Mouse (Mus musculus): ENCODE data around the gene Cdk17. TPM values are rescaled to one million over a fixed set of nuclear protein-coding genes. Genes with fewer than 3 reads are reported as not detected.
A peak's percentile ranks its signal among the peaks of the same experiment; 100 is the strongest.

The Cdk17 gene
- polyA plus RNA-seq, 2 experiments = 10.5 to 12.9 TPM

GRCm38 (mm10) chr10:93309934-93310621 lies 149.4 kb downstream of the Cdk17 start:
- no peak for DNase-seq (ENCODE audit: low read depth in 3 of 3, low spot score in 3 of 3)
- H3K9me3 ChIP-seq (ENCODE audit: control insufficient read depth, low read length) = no peaks in the 10 kb centered on the region
- H3K4me2 ChIP-seq (ENCODE audit: low read depth) = peak overlapping the region; percentile 59
- H3K9ac ChIP-seq (replicated peaks) = peak overlapping the region; percentile 19; the same call in 1 of the 2 replicates
- H3K27ac ChIP-seq = no peak overlapping the region
- TF ChIP-seq EP300 (IDR thresholded peaks at IDR 0.05; ENCODE audit: low read depth) (no peak), CTCF (IDR thresholded peaks at IDR 0.05; ENCODE audit: low read depth) (no peak)
- no peaks in the 10 kb centered on the region for H3K36me3 ChIP-seq (replicated peaks; ENCODE audit: control insufficient read depth, insufficient read depth, low read depth)
- no peaks in the 10 kb centered on the region for H3K4me1 ChIP-seq (replicated peaks; ENCODE audit: control insufficient read depth in 2 of 2, insufficient read depth in 2 of 2, low read length in 1 of 2)
- peak overlapping the region; percentile 41 to 58 for H3K4me3 ChIP-seq (ENCODE audit: insufficient read depth in 1 of 2, low read depth in 2 of 2, low read length in 2 of 2)
- no peak for ATAC-seq (ENCODE audit: insufficient read depth)
- H3K27me3 ChIP-seq (ENCODE audit: control insufficient read depth, insufficient read depth, low read length) = peaks cover 35% of the 10 kb centered on the region
- under 1% methylated on average over 43 of the region's 43 CpGs for WGBS (ENCODE audit: insufficient replicate concordance)

GRCm38 (mm10) chr10:93310721-93311411 lies 150.2 kb downstream of the Cdk17 start, which contains the start of gene Elk3:
Gene Elk3 (minus strand): TSS chr10:93311135.
- under 1% methylated on average over 53 of the region's 53 CpGs for WGBS (ENCODE audit: insufficient replicate concordance)
- H3K9ac ChIP-seq (replicated peaks) = peak within 1 kb of the TSS; percentile 19; the same call in 1 of the 2 replicates
- TF ChIP-seq EP300 (IDR thresholded peaks at IDR 0.05; ENCODE audit: low read depth) = no peak
- no peak for TF ChIP-seq CTCF (IDR thresholded peaks at IDR 0.05; ENCODE audit: low read depth)
- no peaks in the 10 kb centered on the region for H3K36me3 ChIP-seq (replicated peaks; ENCODE audit: control insufficient read depth, insufficient read depth, low read depth)
- H3K27me3 ChIP-seq (ENCODE audit: control insufficient read depth, insufficient read depth, low read length) = peaks cover 35% of the 10 kb centered on the region
- H3K4me3 ChIP-seq (ENCODE audit: insufficient read depth in 1 of 2, low read depth in 2 of 2, low read length in 2 of 2) = peak within 1 kb of the TSS; percentile 41 to 58
- DNase-seq (ENCODE audit: low read depth in 3 of 3, low spot score in 3 of 3) (no peak), ATAC-seq (ENCODE audit: insufficient read depth) (peak; percentile 59; the same call in 1 of the 2 replicates)
- no peaks in the 10 kb centered on the region for H3K4me1 ChIP-seq (replicated peaks; ENCODE audit: control insufficient read depth in 2 of 2, insufficient read depth in 2 of 2, low read length in 1 of 2)
- no peak within 1 kb of the TSS for H3K27ac ChIP-seq
- no peaks in the 10 kb centered on the region for H3K9me3 ChIP-seq (ENCODE audit: control insufficient read depth, low read length)
- peak within 1 kb of the TSS; percentile 59 for H3K4me2 ChIP-seq (ENCODE audit: low read depth)

- peaks cover 35% of the 10 kb centered on the region for H3K27me3 ChIP-seq (ENCODE audit: control insufficient read depth, insufficient read depth, low read length)
- H3K36me3 ChIP-seq (replicated peaks; ENCODE audit: control insufficient read depth, insufficient read depth, low read depth) = no peaks in the 10 kb centered on the region
- peak overlapping the region; percentile 59; the same call in 1 of the 2 replicates for H3K4me2 ChIP-seq (ENCODE audit: low read depth)
- DNase-seq (ENCODE audit: low read depth in 3 of 3, low spot score in 3 of 3) = no peak
- H3K9me3 ChIP-seq (ENCODE audit: control insufficient read depth, low read length) = no peaks in the 10 kb centered on the region
- no peak overlapping the region for H3K27ac ChIP-seq
- no peaks in the 10 kb centered on the region for H3K4me1 ChIP-seq (replicated peaks; ENCODE audit: control insufficient read depth in 2 of 2, insufficient read depth in 2 of 2, low read length in 1 of 2)
- TF ChIP-seq EP300 (IDR thresholded peaks at IDR 0.05; ENCODE audit: low read depth) (no peak), CTCF (IDR thresholded peaks at IDR 0.05; ENCODE audit: low read depth) (no peak)
- H3K9ac ChIP-seq (replicated peaks) = no peak overlapping the region
- ATAC-seq (ENCODE audit: insufficient read depth) = no peak
- WGBS (ENCODE audit: insufficient replicate concordance) = 14% methylated on average over 4 of the region's 4 CpGs
- H3K4me3 ChIP-seq (ENCODE audit: insufficient read depth in 1 of 2, low read depth in 2 of 2, low read length in 2 of 2) = no peak overlapping the region
Observed at GRCm38 (mm10) chr10:93311576-93311975, 150.9 kb downstream of the Cdk17 start.

MicroRNAs encoded within 50 kb of the gene (microRNA counts, 519-probe panel; counts per million panel counts)
- 69.9 counts per million for microRNA mmu-miR-1931

Small RNA genes within 50 kb of the gene (microRNA-seq; reads per million reads assigned to microRNA genes)
- gene Mir1931 = 3.8 reads per million

Other genes starting within 250 kb of the Cdk17 start
- gene Cfap54, start 79.3 kb upstream of the Cdk17 start, polyA plus RNA-seq (2012; rRNA removed) = 0.02 and 0.06 TPM in 2 replicates
- gene Cfap54, start 79.3 kb upstream of the Cdk17 start, polyA plus RNA-seq (2014; fragmentation: Nextera tagmentation; extraction: Ambion mirVana) = 0.11 TPM in 1 of 2 replicates, not detected in the other
- 3.1 and 4.6 TPM in 2 replicates for gene Elk3, start 150.3 kb downstream of the Cdk17 start, polyA plus RNA-seq (2012; rRNA removed)
- gene Elk3, start 150.3 kb downstream of the Cdk17 start, polyA plus RNA-seq (2014; fragmentation: Nextera tagmentation; extraction: Ambion mirVana) = 3.7 and 4.0 TPM in 2 replicates